Mouse (Mus musculus) neural tube, embryonic 13.5 days (tissue): ENCODE data around the gene Kat6b. TPM values are rescaled to one million over a fixed set of nuclear protein-coding genes. Genes with fewer than 3 reads are reported as not detected.

Source experiments
- ATAC-seq: fragments of 200-750 bp; cut with Nextera tagmentation; 2 replicates; pipeline ENCODE4 v1.8.0; 2017; ENCODE audit warnings: low read depth, mild to moderate bottlenecking, moderate TSS enrichment, moderate library complexity
- H3K27ac ChIP-seq: fragments of 300-500 bp; sonication (generic); replicated peaks from 2 replicates; pipeline ENCODE4 v1.5.1; 2015; ENCODE audit warnings: moderate library complexity, mild to moderate bottlenecking, inconsistent platforms
- H3K27me3 ChIP-seq: fragments of 300-500 bp; sonication (generic); 2 replicates; pipeline ENCODE4 v1.6.1; 2015; ENCODE audit warnings: mild to moderate bottlenecking, inconsistent platforms
- H3K36me3 ChIP-seq: fragments of 300-500 bp; sonication (generic); 2 replicates; pipeline ENCODE4 v1.6.1; 2015; ENCODE audit warnings: mild to moderate bottlenecking, inconsistent platforms
- H3K4me1 ChIP-seq: fragments of 300-500 bp; sonication (generic); replicated peaks from 2 replicates; pipeline ENCODE4 v1.6.1; 2015; ENCODE audit warnings: inconsistent platforms
- H3K4me2 ChIP-seq: fragments of 300-500 bp; sonication (generic); 2 replicates; pipeline ENCODE4 v1.6.1; 2015; ENCODE audit warnings: inconsistent platforms, mild to moderate bottlenecking, moderate library complexity
- H3K4me3 ChIP-seq: fragments of 300-500 bp; sonication (generic); 2 replicates; pipeline ENCODE4 v1.5.1; 2015; ENCODE audit warnings: mild to moderate bottlenecking, inconsistent platforms
- H3K9ac ChIP-seq: fragments of 300-500 bp; sonication (generic); 2 replicates; pipeline ENCODE4 v1.6.1; 2015; ENCODE audit warnings: moderate library complexity, mild to moderate bottlenecking, inconsistent platforms
- H3K9me3 ChIP-seq: fragments of 300-500 bp; sonication (generic); 2 replicates; pipeline ENCODE4 v1.6.1; 2016; ENCODE audit warnings: inconsistent platforms
- WGBS: fragments of 180-500 bp; shearing (Covaris S2); methylation state at CpG from one replicate; pipeline ENCODE4 v1.1.7; 2015; 5-methylcytosine and 5-hydroxymethylcytosine counted together
- polyA plus RNA-seq: library from polyadenylated mRNA; unstranded; fragments of >200 nt; fragmentation: Nextera tagmentation; extraction: Ambion mirVana; gene quantifications from 2 replicates; pipeline ENCODE4 v1.2.1, GENCODE M21; 2015

Gene Kat6b
- polyA plus RNA-seq, 1 experiment from 2014 or later = 19.6 TPM

DNA sequence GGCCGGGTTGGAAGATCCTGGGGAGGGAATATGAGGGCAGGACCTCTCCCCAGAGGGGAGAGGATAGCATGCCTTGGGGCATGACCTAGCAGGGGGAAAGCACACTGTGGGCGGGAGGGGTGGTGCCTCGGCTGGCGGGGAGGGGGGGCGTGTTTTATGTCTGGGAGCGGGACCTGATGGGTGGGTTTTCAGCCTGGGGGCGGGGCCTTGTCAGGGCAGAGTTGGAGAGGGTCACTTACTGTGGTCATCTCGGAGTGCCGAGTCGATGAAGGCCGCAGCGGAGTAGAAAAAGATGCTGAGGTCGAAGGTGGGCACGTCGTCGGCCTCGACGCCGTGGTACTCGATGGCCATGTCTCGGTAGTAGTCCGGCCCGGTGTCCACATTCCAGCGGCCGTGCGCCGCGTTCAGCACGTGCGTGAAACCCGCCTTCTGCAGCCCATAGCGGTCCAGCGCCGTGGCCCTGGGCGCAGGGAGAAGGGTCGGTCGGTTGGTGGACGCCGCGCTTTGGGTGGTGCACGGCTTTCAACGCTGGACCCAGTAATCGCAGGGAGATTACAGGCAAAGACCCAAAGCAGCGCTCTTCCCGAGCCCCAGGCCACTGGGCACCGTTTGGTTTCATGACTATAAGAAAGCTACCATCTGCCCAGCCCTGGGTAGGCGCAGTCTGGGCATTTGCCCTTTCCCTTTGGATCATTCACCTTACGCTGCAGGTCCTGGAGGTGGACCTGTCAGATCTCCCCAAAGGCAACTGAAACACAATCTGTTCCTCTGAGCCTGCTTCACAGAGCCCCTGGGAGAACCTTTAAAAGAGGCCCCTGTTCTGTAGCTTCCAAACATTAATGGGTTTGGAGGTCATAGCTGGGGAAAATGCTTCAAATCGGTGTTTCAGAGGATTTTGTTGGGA, 205.4 kb downstream of the Kat6b start:
- Histone ChIP-seq H3K4me1 (peaks cover 26% of the 10 kb centered on the region), H3K27me3 (peaks cover 8% of the 10 kb centered on the region), H3K27ac (no peak overlapping the region), H3K4me2 (peak overlapping the region; percentile 61), H3K9me3 (no peaks in the 10 kb centered on the region), H3K4me3 (peak overlapping the region; percentile 35), H3K9ac (peak overlapping the region; percentile 57), H3K36me3 (no peaks in the 10 kb centered on the region)
- no peak for ATAC-seq
- WGBS = 9% methylated on average over 49 of the region's 49 CpGs

DNA sequence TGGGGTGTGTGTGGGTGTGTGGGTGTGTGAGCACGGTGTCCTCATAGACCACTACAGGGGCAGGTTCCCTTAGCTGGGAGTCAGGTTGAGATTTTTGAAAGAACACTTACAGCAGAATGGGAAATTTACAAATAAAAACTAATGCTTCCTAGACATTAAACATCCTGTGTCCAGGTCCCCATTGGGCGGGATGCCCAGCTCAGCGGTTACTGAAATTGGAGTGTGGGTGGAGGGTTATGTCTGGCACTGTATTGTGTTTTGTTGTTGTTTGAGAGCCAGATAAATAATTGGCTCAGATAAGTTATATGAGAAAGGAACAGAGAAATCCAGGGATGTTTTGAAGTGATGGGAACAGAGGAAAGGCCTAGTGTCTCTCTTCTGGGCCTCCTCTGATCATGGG, 209.8 kb downstream of the Kat6b start:
- Histone ChIP-seq H3K4me3 (no peak overlapping the region), H3K4me1 (peaks cover 9% of the 10 kb centered on the region), H3K36me3 (no peaks in the 10 kb centered on the region), H3K27ac (no peak overlapping the region), H3K9me3 (no peaks in the 10 kb centered on the region), H3K27me3 (peaks cover 8% of the 10 kb centered on the region), H3K9ac (no peak overlapping the region), H3K4me2 (no peak overlapping the region)
- ATAC-seq = no peak
- 91% methylated on average over 3 of the region's 3 CpGs for WGBS

GRCm38 (mm10) chr14:21695020-21695419, 213.8 kb downstream of the Kat6b start:
- H3K27ac ChIP-seq = no peak overlapping the region
- no peaks in the 10 kb centered on the region for H3K27me3 ChIP-seq
- 80% methylated on average over 6 of the region's 6 CpGs for WGBS
- no peaks in the 10 kb centered on the region for H3K36me3 ChIP-seq
- no peak for ATAC-seq
- H3K9me3 ChIP-seq = no peaks in the 10 kb centered on the region
- H3K9ac ChIP-seq = no peak overlapping the region
- H3K4me2 ChIP-seq = no peak overlapping the region
- H3K4me1 ChIP-seq = no peaks in the 10 kb centered on the region; the same call in 1 of the 2 replicates
- H3K4me3 ChIP-seq = no peak overlapping the region

DNA sequence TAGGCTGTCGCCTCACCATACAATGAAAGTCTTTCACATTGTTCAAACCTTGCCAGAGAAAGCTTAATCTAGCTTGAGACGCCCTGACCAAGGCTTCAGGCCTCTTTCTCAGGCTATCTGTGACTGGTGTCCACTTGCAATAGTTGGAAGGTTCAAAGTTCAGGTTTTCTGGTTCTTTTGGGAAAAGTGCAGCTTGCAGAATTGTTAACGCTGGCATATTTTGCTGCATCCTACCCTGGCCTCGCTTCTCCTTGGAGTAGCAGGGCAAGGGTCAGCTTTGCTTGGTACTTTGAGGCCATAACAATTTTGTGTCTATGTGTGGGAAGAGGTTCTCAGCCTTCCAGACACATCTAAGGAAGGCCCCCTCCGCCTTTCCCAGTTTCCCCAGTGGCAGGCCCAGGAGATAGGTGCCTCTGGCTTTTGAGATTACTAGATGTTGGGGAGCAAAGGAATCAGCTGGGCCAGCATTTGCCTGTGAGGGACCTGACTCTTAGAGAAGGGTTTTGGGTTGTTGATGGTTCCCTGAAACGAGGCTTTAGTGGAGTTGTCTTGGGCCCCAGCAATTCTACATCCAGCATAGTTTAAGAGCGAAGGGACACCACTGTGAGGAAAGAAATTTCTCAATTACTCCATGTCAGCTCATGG, 215.1 kb downstream of the Kat6b start:
- Histone ChIP-seq H3K9ac (no peak overlapping the region), H3K4me1 (no peaks in the 10 kb centered on the region; the same call in 1 of the 2 replicates), H3K27me3 (no peaks in the 10 kb centered on the region), H3K27ac (no peak overlapping the region), H3K36me3 (no peaks in the 10 kb centered on the region), H3K4me3 (no peak overlapping the region), H3K9me3 (no peaks in the 10 kb centered on the region), H3K4me2 (no peak overlapping the region)
- 77% methylated on average over 7 of the region's 7 CpGs for WGBS
- no peak for ATAC-seq

- H3K9me3 ChIP-seq = no peaks in the 10 kb centered on the region
- H3K27ac ChIP-seq = no peak overlapping the region
- no peak overlapping the region for H3K4me3 ChIP-seq
- no peaks in the 10 kb centered on the region for H3K27me3 ChIP-seq
- no peak overlapping the region for H3K9ac ChIP-seq
- 83% methylated on average over 8 of the region's 8 CpGs for WGBS
- peaks cover 10% of the 10 kb centered on the region; the same call in 1 of the 2 replicates for H3K4me1 ChIP-seq
- no peak overlapping the region for H3K4me2 ChIP-seq
- no peaks in the 10 kb centered on the region for H3K36me3 ChIP-seq
- no peak for ATAC-seq
These were observed 221.5 kb downstream of the Kat6b start for GRCm38 (mm10) chr14:21702691-21703090.

- no peak for ATAC-seq
- no peak overlapping the region for H3K9ac ChIP-seq
- WGBS = 84% methylated on average over 5 of the region's 5 CpGs
- H3K27me3 ChIP-seq = no peaks in the 10 kb centered on the region
- no peak overlapping the region for H3K4me2 ChIP-seq
- H3K4me3 ChIP-seq = no peak overlapping the region
- peaks cover 10% of the 10 kb centered on the region; the same call in 1 of the 2 replicates for H3K4me1 ChIP-seq
- H3K9me3 ChIP-seq = no peaks in the 10 kb centered on the region
- H3K27ac ChIP-seq = no peak overlapping the region
- H3K36me3 ChIP-seq = no peaks in the 10 kb centered on the region
These were observed 222.0 kb downstream of the Kat6b start for GRCm38 (mm10) chr14:21703255-21703654.

- WGBS = 87% methylated on average over 2 of the region's 2 CpGs
These were observed 224.2 kb downstream of the Kat6b start for GRCm38 (mm10) chr14:21705462-21705861.

GRCm38 (mm10) chr14:21706759-21707571, 225.7 kb downstream of the Kat6b start:
- no peaks in the 10 kb centered on the region for H3K27me3 ChIP-seq
- no peak overlapping the region for H3K4me2 ChIP-seq
- no peak for ATAC-seq
- peaks cover 10% of the 10 kb centered on the region; the same call in 1 of the 2 replicates for H3K4me1 ChIP-seq
- no peaks in the 10 kb centered on the region for H3K36me3 ChIP-seq
- 58% methylated on average over 12 of the region's 12 CpGs for WGBS
- H3K4me3 ChIP-seq = no peak overlapping the region
- H3K27ac ChIP-seq = peak overlapping the region; percentile 67
- no peak overlapping the region for H3K9ac ChIP-seq
- H3K9me3 ChIP-seq = no peaks in the 10 kb centered on the region

More at GRCm38 (mm10) chr14:21705462-21705861, 224.2 kb downstream of the Kat6b start:
- Histone ChIP-seq H3K9me3 (no peaks in the 10 kb centered on the region), H3K27ac (no peak overlapping the region), H3K4me1 (peaks cover 10% of the 10 kb centered on the region; the same call in 1 of the 2 replicates), H3K27me3 (no peaks in the 10 kb centered on the region), H3K9ac (no peak overlapping the region), H3K36me3 (no peaks in the 10 kb centered on the region), H3K4me2 (no peak overlapping the region), H3K4me3 (no peak overlapping the region)
- ATAC-seq = no peak

GRCm38 (mm10) chr14:21709545-21709944, 228.3 kb downstream of the Kat6b start:
- ATAC-seq = no peak
- WGBS = 65% methylated on average over 2 of the region's 2 CpGs
- H3K4me2 ChIP-seq = no peak overlapping the region
- no peak overlapping the region for H3K9ac ChIP-seq
- no peak overlapping the region for H3K4me3 ChIP-seq
- no peaks in the 10 kb centered on the region for H3K9me3 ChIP-seq
- peaks cover 10% of the 10 kb centered on the region; the same call in 1 of the 2 replicates for H3K4me1 ChIP-seq
- H3K27me3 ChIP-seq = no peaks in the 10 kb centered on the region
- no peak overlapping the region for H3K27ac ChIP-seq
- no peaks in the 10 kb centered on the region for H3K36me3 ChIP-seq

DNA sequence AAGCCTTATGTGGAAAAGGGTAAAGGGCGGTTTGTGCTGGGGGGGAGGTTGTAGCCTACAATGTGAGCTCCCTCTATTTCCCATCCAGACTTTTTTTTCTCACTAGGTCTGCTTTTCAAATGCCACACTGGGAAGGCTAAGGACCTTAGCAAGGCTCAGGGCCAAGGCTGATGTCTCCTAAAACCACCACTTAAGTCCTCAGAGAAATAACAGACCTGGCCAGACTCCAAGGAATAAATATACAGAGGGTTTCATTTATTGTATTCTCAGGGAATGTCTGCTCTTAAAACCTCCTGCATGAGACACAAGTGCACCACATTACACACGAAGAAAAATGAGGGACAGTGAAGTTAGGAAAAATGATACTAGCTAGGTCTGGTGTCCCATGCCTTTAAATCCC, 230.0 kb downstream of the Kat6b start:
- H3K9me3 ChIP-seq = no peaks in the 10 kb centered on the region
- no peaks in the 10 kb centered on the region for H3K27me3 ChIP-seq
- H3K4me2 ChIP-seq = no peak overlapping the region
- no peak overlapping the region for H3K4me3 ChIP-seq
- ATAC-seq = no peak
- H3K4me1 ChIP-seq = peaks cover 10% of the 10 kb centered on the region; the same call in 1 of the 2 replicates
- H3K36me3 ChIP-seq = no peaks in the 10 kb centered on the region
- WGBS = 67% methylated on average over 2 of the region's 2 CpGs
- H3K9ac ChIP-seq = no peak overlapping the region
- H3K27ac ChIP-seq = no peak overlapping the region

- H3K4me1 ChIP-seq = no peaks in the 10 kb centered on the region
- no peaks in the 10 kb centered on the region for H3K9me3 ChIP-seq
- no peak for ATAC-seq
- H3K9ac ChIP-seq = no peak within 1 kb of the TSS
- no peak within 1 kb of the TSS for H3K4me3 ChIP-seq
- H3K4me2 ChIP-seq = no peak within 1 kb of the TSS
- no peaks in the 10 kb centered on the region for H3K27me3 ChIP-seq
- no peaks in the 10 kb centered on the region for H3K36me3 ChIP-seq
- 71% methylated on average over 5 of the region's 5 CpGs for WGBS
- no peak within 1 kb of the TSS for H3K27ac ChIP-seq
These were observed 233.3 kb downstream of the Kat6b start, which contains the start of gene Dupd1 for GRCm38 (mm10) chr14:21714486-21714885. Gene Dupd1 (minus strand): TSS chr14:21714576.
